Mouse (Mus musculus) frontal cortex, postnatal 25 days (tissue): ENCODE results near the gene Pde4d.

Source experiments
- DNase-seq, 2 experiments: peaks; one replicate each; pipeline ENCODE4 v3.0.0; 2022; ENCODE audit warnings: low spot score in 2 of 2

The Pde4d gene

GRCm38 (mm10) chr13:109558341-109559257, 1108.9 kb downstream of the Pde4d start:
- DNase-seq: no peak

- no peak for DNase-seq
These were observed 1110.5 kb downstream of the Pde4d start for GRCm38 (mm10) chr13:109560261-109560660.

- DNase-seq: no peak
These were observed 1119.1 kb downstream of the Pde4d start for GRCm38 (mm10) chr13:109568638-109569468.

- DNase-seq: no peak
These were observed 1119.7 kb downstream of the Pde4d start for GRCm38 (mm10) chr13:109569491-109569890.

- DNase-seq: no peak
These were observed 1127.0 kb downstream of the Pde4d start for GRCm38 (mm10) chr13:109576725-109577124.

GRCm38 (mm10) chr13:109577454-109577853, 1127.7 kb downstream of the Pde4d start:
- no peak for DNase-seq

GRCm38 (mm10) chr13:109577901-109578300, 1128.2 kb downstream of the Pde4d start:
- no peak for DNase-seq

- DNase-seq: no peak
These were observed 1131.7 kb downstream of the Pde4d start for GRCm38 (mm10) chr13:109581284-109582070.

- no peak for DNase-seq
These were observed 1140.3 kb downstream of the Pde4d start for GRCm38 (mm10) chr13:109590048-109590447.

GRCm38 (mm10) chr13:109592192-109592797, 1142.5 kb downstream of the Pde4d start:
- no peak for DNase-seq

- no peak for DNase-seq
These were observed 1150.0 kb downstream of the Pde4d start for GRCm38 (mm10) chr13:109599711-109600110.

- no peak for DNase-seq
These were observed 1154.3 kb downstream of the Pde4d start for GRCm38 (mm10) chr13:109604017-109604416.

GRCm38 (mm10) chr13:109605140-109605539, 1155.4 kb downstream of the Pde4d start:
- no peak for DNase-seq

GRCm38 (mm10) chr13:109609106-109609804, 1159.5 kb downstream of the Pde4d start:
- DNase-seq: no peak

- DNase-seq: peak in 1 of 2 experiments; percentile 49
These were observed 1160.0 kb downstream of the Pde4d start for GRCm38 (mm10) chr13:109609805-109610187.

- DNase-seq: no peak
These were observed 1161.0 kb downstream of the Pde4d start for GRCm38 (mm10) chr13:109610772-109611171.

- DNase-seq: no peak
These were observed 1165.6 kb downstream of the Pde4d start for GRCm38 (mm10) chr13:109615213-109615784.

- no peak for DNase-seq
These were observed 1166.1 kb downstream of the Pde4d start for GRCm38 (mm10) chr13:109615785-109616281.

GRCm38 (mm10) chr13:109619158-109619657, 1169.5 kb downstream of the Pde4d start:
- DNase-seq: no peak

- DNase-seq: no peak
These were observed 1172.5 kb downstream of the Pde4d start for GRCm38 (mm10) chr13:109622207-109622606.
